Mouse (Mus musculus): ENCODE measurements around the gene Fstl1. TPM values are rescaled to one million over a fixed set of nuclear protein-coding genes. Genes with fewer than 3 reads are reported as not detected.

The Fstl1 gene
- polyA plus RNA-seq, 1 experiment from 2014 or later, result 15.5 TPM

DNA sequence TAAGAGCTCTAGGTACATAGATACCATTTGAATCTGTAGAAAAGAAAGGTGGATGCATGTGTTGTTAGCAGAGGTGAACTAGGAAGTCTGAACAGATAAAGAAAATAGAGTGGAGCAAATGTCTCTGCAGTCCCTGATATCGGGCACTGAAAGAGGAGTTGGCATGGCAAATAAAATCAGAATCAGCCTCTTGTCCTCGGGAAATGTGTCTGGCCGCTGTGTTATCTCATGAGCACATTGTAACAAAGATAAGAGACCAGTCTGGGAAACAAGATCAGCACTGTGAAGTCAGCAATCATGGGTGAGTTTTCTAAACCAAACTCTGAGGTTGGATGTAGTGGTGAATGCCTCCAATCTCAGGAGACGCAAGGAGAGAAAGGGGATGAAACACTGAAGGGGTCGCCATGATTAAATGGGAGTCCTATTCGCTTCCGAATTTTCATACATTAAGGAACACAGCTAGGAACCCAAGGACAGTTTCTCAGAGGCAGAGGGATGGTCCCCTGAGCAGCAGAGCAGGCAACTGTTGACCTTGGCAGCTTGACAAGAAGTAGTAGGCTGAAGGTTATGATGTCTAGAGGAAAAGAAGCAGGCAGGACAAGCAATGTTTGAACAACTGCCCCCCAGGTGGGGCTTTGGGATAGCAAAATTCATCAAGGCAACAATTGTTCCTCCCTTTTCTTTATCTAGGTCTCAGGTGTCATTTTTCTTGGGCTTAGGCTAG is 68.7 kb downstream of the Fstl1 start:
- WGBS (ENCODE audit: insufficient replicate concordance), result 42% methylated on average over 7 of the region's 7 CpGs
- H3K36me3 ChIP-seq (replicated peaks; ENCODE audit: insufficient read depth, low read length), result no peaks in the 10 kb centered on the region
- H3K4me1 ChIP-seq (ENCODE audit: insufficient read depth), result peaks cover 16% of the 10 kb centered on the region; the same call in 1 of the 2 replicates
- no peak overlapping the region for H3K27ac ChIP-seq (ENCODE audit: low read depth)
- no peak overlapping the region for H3K4me3 ChIP-seq (ENCODE audit: low read depth, low read length)
- ATAC-seq (no peak), DNase-seq (no peak)
- H3K27me3 ChIP-seq (ENCODE audit: insufficient read depth, low read length), result no peaks in the 10 kb centered on the region
- H3K9ac ChIP-seq (replicated peaks), result no peak overlapping the region
- no peak for TF ChIP-seq CTCF (IDR thresholded peaks at IDR 0.05; ENCODE audit: low read depth)
- no peak overlapping the region for H3K4me2 ChIP-seq (ENCODE audit: low read depth, low read length)
- H3K9me3 ChIP-seq (ENCODE audit: low read length), result no peaks in the 10 kb centered on the region

- Histone ChIP-seq H3K27me3 (ENCODE audit: insufficient read depth, low read length) (no peaks in the 10 kb centered on the region), H3K36me3 (replicated peaks; ENCODE audit: insufficient read depth, low read length) (no peaks in the 10 kb centered on the region), H3K4me2 (ENCODE audit: low read depth, low read length) (no peak overlapping the region), H3K9me3 (ENCODE audit: low read length) (no peaks in the 10 kb centered on the region), H3K4me3 (ENCODE audit: low read depth, low read length) (no peak overlapping the region), H3K9ac (replicated peaks) (no peak overlapping the region), H3K4me1 (ENCODE audit: insufficient read depth) (peaks cover 16% of the 10 kb centered on the region; the same call in 1 of the 2 replicates), H3K27ac (ENCODE audit: low read depth) (no peak overlapping the region)
- no peak; the same call in 1 of the 2 replicates for ATAC-seq
- 61% methylated on average over 3 of the region's 3 CpGs for WGBS (ENCODE audit: insufficient replicate concordance)
- TF ChIP-seq CTCF (IDR thresholded peaks at IDR 0.05; ENCODE audit: low read depth) (no peak), EP300 (IDR thresholded peaks at IDR 0.05; ENCODE audit: low read depth) (no peak)
- no peak for DNase-seq
Measured at GRCm38 (mm10) chr16:37847081-37847480, 70.4 kb downstream of the Fstl1 start.

DNA sequence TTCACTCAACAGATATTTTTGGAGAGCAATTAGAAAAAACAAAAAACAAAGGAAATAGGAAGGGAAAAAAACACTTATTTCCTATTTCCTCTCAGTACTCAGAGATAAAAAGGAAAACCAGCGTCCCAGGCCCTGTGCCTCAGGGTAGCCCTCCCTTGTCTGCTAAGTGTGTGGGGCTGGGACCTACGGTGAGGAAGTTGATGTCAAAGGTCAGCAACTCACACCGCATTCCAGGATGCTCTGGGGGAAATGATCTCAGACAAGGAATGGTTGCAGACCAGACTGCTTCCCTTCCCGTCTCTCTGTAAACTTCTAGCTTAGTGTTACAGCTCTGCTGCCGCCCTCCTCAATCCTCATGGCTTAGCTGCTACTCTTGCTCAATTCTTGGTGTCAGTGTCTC is 74.7 kb downstream of the Fstl1 start:
- Histone ChIP-seq H3K4me1 (ENCODE audit: insufficient read depth) (peaks cover 9% of the 10 kb centered on the region; the same call in 1 of the 2 replicates), H3K9me3 (ENCODE audit: low read length) (no peaks in the 10 kb centered on the region), H3K9ac (replicated peaks) (no peak overlapping the region), H3K27ac (ENCODE audit: low read depth) (no peak overlapping the region), H3K4me2 (ENCODE audit: low read depth, low read length) (no peak overlapping the region), H3K4me3 (ENCODE audit: low read depth, low read length) (no peak overlapping the region), H3K36me3 (replicated peaks; ENCODE audit: insufficient read depth, low read length) (no peaks in the 10 kb centered on the region), H3K27me3 (ENCODE audit: insufficient read depth, low read length) (no peaks in the 10 kb centered on the region)
- DNase-seq, result no peak
- peak; percentile 50; the same call in 1 of the 2 replicates for ATAC-seq
- TF ChIP-seq CTCF (IDR thresholded peaks at IDR 0.05; ENCODE audit: low read depth) (no peak), EP300 (IDR thresholded peaks at IDR 0.05; ENCODE audit: low read depth) (peak; percentile 18; the same call in 1 of the 2 replicates)
- WGBS (ENCODE audit: insufficient replicate concordance), result 39% methylated on average over 5 of the region's 5 CpGs

- H3K27ac ChIP-seq (ENCODE audit: low read depth), result no peak overlapping the region
- H3K9ac ChIP-seq (replicated peaks), result no peak overlapping the region
- ATAC-seq, result no peak
- 75% methylated on average over 9 of the region's 9 CpGs for WGBS (ENCODE audit: insufficient replicate concordance)
- H3K27me3 ChIP-seq (ENCODE audit: insufficient read depth, low read length), result no peaks in the 10 kb centered on the region
- H3K4me3 ChIP-seq (ENCODE audit: low read depth, low read length), result no peak overlapping the region
- H3K36me3 ChIP-seq (replicated peaks; ENCODE audit: insufficient read depth, low read length), result no peaks in the 10 kb centered on the region
- H3K4me2 ChIP-seq (ENCODE audit: low read depth, low read length), result no peak overlapping the region
- H3K4me1 ChIP-seq (ENCODE audit: insufficient read depth), result no peaks in the 10 kb centered on the region; the same call in 1 of the 2 replicates
- no peak for TF ChIP-seq CTCF (IDR thresholded peaks at IDR 0.05; ENCODE audit: low read depth)
- no peak for TF ChIP-seq EP300 (IDR thresholded peaks at IDR 0.05; ENCODE audit: low read depth)
- no peaks in the 10 kb centered on the region for H3K9me3 ChIP-seq (ENCODE audit: low read length)
- DNase-seq, result no peak
Measured at GRCm38 (mm10) chr16:37853279-37853678, 76.6 kb downstream of the Fstl1 start.

- no peak for DNase-seq
- no peak overlapping the region for H3K4me3 ChIP-seq (ENCODE audit: low read depth, low read length)
- no peak overlapping the region for H3K9ac ChIP-seq (replicated peaks)
- H3K4me2 ChIP-seq (ENCODE audit: low read depth, low read length), result no peak overlapping the region
- H3K27ac ChIP-seq (ENCODE audit: low read depth), result no peak overlapping the region
- 77% methylated on average over 14 of the region's 14 CpGs for WGBS (ENCODE audit: insufficient replicate concordance)
- H3K36me3 ChIP-seq (replicated peaks; ENCODE audit: insufficient read depth, low read length), result no peaks in the 10 kb centered on the region
- H3K9me3 ChIP-seq (ENCODE audit: low read length), result no peaks in the 10 kb centered on the region
- H3K27me3 ChIP-seq (ENCODE audit: insufficient read depth, low read length), result no peaks in the 10 kb centered on the region
- H3K4me1 ChIP-seq (ENCODE audit: insufficient read depth), result no peaks in the 10 kb centered on the region; the same call in 1 of the 2 replicates
- ATAC-seq, result no peak
- TF ChIP-seq CTCF (IDR thresholded peaks at IDR 0.05; ENCODE audit: low read depth), result no peak
- TF ChIP-seq EP300 (IDR thresholded peaks at IDR 0.05; ENCODE audit: low read depth), result no peak
Measured at GRCm38 (mm10) chr16:37854054-37854453, 77.4 kb downstream of the Fstl1 start.

GRCm38 (mm10) chr16:37854593-37854992 is 77.9 kb downstream of the Fstl1 start:
- no peak overlapping the region for H3K27ac ChIP-seq (ENCODE audit: low read depth)
- H3K9me3 ChIP-seq (ENCODE audit: low read length), result no peaks in the 10 kb centered on the region
- H3K36me3 ChIP-seq (replicated peaks; ENCODE audit: insufficient read depth, low read length), result no peaks in the 10 kb centered on the region
- H3K9ac ChIP-seq (replicated peaks), result no peak overlapping the region
- no peaks in the 10 kb centered on the region for H3K27me3 ChIP-seq (ENCODE audit: insufficient read depth, low read length)
- H3K4me1 ChIP-seq (ENCODE audit: insufficient read depth), result no peaks in the 10 kb centered on the region; the same call in 1 of the 2 replicates
- no peak for ATAC-seq
- H3K4me2 ChIP-seq (ENCODE audit: low read depth, low read length), result no peak overlapping the region
- 42% methylated on average over 5 of the region's 5 CpGs for WGBS (ENCODE audit: insufficient replicate concordance)
- TF ChIP-seq EP300 (IDR thresholded peaks at IDR 0.05; ENCODE audit: low read depth), result no peak
- no peak for TF ChIP-seq CTCF (IDR thresholded peaks at IDR 0.05; ENCODE audit: low read depth)
- no peak for DNase-seq
- no peak overlapping the region for H3K4me3 ChIP-seq (ENCODE audit: low read depth, low read length)

All from liver, postnatal 0 days (tissue).